Mouse (Mus musculus): ENCODE measurements at regions not wholly inside any gene's neighbourhood (a gene's known extent, or its start where the extent isn't known, plus 50 kb on each side); places are given as distances from the start of the nearest gene placed in this dataset.

DNA sequence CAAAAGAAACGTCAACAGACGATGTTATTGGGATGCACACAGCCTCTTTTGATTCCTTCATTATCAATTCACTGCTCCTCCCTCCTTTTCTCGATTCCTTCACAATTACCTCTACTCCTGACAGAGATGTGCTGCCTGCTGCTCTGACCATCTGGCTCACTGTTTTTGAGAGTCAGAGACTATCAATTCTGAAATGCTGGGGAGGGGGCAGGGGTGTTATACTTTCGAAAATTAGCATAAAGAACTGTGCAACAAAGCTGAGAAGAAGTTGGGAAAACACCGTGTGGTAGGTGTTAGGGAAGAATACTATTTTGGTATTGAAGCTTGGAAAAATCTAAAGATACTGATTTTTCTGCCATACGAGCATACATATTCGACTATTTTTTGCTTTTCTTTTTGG lies 96.4 kb downstream of the Nedd1 start:
- DNase-seq (ENCODE audit: extremely low read depth, low read depth, low spot score): no peak

GRCm38 (mm10) chr10:92615684-92616379 lies 106.4 kb downstream of the Nedd1 start:
- DNase-seq (ENCODE audit: extremely low read depth, low read depth, low spot score): no peak

DNA sequence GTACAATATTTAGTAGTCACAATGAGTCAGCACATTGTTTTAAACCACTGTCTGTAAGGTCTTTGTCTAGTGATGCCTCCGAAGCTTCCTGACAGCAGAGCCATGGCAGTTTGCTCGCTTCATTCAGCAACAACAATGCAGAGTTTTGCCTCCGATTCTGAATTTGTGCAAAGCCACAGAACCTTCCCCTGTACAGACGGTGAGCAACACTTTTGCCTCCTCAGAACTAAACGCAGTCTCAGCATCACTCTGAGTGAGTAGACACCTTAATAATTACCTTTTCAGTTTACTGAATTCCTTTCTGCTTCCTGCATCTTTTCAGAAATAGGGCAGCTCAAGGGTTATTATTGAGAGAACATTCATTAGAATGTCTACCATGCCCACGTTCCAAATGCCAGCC lies 107.9 kb downstream of the Nedd1 start:
- DNase-seq (ENCODE audit: extremely low read depth, low read depth, low spot score): no peak

DNA sequence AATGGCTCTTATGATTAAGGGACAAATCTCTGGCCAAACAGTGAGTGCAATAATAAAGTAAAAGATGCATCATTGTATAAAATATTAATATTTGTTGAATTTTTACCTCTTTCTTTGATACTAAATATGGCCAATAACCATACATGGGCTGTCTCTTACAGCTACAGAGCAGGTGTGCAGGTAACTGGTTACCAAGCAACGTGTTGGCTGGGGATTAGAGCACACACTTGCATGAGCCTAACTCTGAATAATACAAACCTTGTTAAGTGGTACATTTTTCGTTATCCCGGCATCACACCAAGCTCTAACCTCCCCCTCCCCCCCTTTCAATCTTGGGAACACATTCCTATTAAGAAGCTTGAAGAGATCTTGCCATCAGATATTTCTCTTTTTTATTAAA lies 111.2 kb downstream of the Nedd1 start:
- DNase-seq (ENCODE audit: extremely low read depth, low read depth, low spot score): no peak

DNA sequence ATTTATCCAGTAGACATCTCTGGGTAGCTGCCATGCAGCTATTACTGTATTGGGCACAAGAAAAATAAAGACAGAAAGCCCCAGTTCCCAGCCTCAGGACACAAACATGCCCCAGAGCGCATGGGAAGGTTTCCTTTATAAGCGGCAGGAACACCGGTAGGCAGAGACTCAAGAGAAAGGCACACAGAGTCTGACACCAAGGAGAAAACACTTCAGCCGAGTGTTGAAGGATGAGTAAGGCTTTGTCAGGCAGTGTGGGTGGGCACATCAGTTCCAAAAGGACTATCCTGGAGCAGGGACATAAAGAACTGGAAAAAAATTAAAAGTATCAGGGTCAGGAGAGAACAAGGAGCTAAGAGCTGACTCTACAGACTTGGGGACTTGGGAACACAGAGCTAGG lies 115.5 kb downstream of the Nedd1 start:
- no peak for DNase-seq (ENCODE audit: extremely low read depth, low read depth, low spot score)

GRCm38 (mm10) chr10:92605646-92606045 lies 116.6 kb downstream of the Nedd1 start:
- DNase-seq (ENCODE audit: extremely low read depth, low read depth, low spot score): no peak

- DNase-seq (ENCODE audit: extremely low read depth, low read depth, low spot score): no peak
Measured at GRCm38 (mm10) chr10:92600116-92600515, 122.1 kb downstream of the Nedd1 start.

- no peak for DNase-seq (ENCODE audit: extremely low read depth, low read depth, low spot score)
Measured at GRCm38 (mm10) chr10:92595496-92596355, 126.5 kb downstream of the Nedd1 start.

- no peak for DNase-seq (ENCODE audit: extremely low read depth, low read depth, low spot score)
Measured at GRCm38 (mm10) chr10:92593947-92594460, 128.2 kb downstream of the Nedd1 start.

DNA sequence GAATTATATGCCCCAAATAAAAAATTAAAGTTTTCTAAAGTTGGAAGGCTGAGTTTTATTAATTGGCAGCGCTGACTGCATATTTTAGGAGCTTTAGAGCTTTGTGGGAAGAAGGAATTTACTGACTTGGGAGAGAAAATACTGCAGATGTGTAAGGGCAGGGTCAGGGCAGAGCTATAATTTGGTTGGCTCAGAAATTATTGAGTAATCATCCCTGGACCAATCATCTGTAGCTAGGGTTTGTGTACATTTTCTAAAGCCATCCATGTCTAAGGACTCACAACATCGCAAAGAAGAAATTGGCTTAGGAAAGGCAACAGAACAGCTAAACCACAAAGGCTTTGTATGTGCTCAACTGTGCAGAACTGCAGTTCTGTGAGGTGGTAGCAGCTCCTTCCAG lies 143.3 kb downstream of the Nedd1 start:
- DNase-seq (ENCODE audit: extremely low read depth, low read depth, low spot score): no peak

GRCm38 (mm10) chr10:92570496-92570895 lies 151.7 kb downstream of the Nedd1 start:
- no peak for DNase-seq (ENCODE audit: extremely low read depth, low read depth, low spot score)

- DNase-seq (ENCODE audit: extremely low read depth, low read depth, low spot score): no peak
Measured at GRCm38 (mm10) chr10:92557463-92557862, 164.8 kb downstream of the Nedd1 start.

DNA sequence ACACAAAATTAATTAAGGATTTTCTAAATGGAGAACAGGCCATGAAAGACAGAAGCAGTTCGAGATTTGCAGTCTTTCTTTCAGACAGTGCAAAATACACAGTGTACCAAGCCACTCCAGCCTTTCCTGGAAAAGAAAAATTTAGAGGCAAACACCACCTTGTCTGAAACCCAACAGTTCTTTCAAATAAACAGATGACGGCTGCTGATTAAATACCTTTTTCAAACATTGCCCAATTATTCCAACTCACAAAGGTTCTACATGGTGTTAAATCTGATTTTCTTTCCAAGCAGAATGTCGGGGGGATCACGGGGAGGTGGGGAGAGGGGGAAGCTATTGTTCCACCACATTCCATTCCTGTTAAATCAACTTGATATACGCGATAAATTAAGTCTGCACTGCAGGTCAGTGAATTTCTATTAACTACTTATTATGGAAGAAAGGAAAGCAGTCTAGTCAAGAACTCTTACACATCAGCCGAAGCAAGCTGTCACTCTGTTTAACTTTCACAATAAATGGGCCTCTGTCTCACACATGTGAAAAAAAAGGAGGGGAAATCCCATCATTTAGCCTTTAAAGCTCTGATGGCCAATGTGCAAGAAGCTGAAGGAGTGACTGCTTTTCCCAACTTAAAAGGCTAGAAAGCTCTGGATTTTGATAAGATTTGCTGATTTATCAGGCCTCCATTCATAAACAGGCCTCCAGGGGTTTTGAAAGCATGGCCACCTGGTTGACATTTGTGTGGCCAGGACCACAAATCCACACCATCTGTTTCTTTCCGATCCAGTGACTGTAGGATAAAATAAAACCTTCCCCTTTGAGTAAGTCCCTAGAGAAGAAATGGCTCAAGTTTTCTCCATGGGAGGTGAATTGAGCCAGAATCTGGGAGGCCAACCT lies 165.4 kb downstream of the Nedd1 start:
- no peak for DNase-seq (ENCODE audit: extremely low read depth, low read depth, low spot score)

GRCm38 (mm10) chr10:92555727-92556525 lies 166.3 kb downstream of the Nedd1 start:
- DNase-seq (ENCODE audit: extremely low read depth, low read depth, low spot score): no peak

DNA sequence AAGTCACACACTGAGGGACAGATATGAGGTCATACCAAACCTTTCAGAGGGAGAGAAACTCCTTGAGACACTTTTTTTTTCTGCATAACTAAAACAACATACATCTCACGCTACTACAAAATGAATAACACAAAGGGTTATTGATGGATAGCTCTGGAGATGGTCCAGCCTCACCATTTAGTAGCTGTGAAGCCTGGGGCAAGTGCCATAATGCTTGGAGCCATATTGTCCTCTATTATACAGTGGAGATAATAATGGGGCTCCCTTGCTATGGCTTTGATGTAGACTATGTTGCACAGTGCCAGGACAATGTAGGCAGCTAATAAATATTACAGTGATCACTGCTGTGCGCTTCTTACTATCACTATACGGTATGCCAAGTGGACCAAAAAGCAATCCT lies 168.3 kb downstream of the Nedd1 start:
- no peak for DNase-seq (ENCODE audit: extremely low read depth, low read depth, low spot score)

DNA sequence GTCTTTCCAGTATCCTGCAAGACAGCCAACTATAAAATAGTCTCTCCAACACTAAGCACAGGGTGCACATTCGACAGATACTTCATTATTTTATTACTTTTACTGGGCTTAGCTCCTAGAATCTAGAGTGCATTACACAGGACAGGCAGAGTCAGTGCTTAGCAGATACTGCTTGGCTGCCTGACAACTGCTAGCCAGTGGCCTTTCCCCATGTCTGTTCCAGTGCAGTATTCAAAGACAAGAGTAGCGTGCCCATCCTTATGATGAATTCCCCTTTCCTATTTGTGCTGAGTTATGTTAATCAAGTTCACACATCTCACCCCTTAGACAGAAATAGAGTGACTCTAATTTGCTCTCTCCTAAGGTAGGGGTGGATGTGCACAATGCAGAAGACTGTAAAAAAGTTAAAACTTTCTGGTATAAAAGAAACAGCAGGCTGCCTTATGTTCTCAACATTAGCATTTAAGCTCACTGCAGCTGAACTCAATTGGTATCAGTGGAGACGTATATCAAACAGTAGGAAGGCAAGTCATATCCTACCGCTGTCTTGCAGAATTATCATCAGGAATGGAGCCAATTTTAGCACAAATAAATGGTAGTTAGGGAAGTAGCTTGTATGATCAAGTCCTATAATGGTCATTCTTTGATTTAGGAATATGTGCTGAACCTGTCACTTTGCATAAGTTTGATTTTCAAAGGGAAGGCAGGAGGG lies 173.2 kb downstream of the Nedd1 start:
- DNase-seq (ENCODE audit: extremely low read depth, low read depth, low spot score): no peak

GRCm38 (mm10) chr10:92538433-92538832 lies 183.8 kb downstream of the Nedd1 start:
- no peak for DNase-seq (ENCODE audit: extremely low read depth, low read depth, low spot score)

DNA sequence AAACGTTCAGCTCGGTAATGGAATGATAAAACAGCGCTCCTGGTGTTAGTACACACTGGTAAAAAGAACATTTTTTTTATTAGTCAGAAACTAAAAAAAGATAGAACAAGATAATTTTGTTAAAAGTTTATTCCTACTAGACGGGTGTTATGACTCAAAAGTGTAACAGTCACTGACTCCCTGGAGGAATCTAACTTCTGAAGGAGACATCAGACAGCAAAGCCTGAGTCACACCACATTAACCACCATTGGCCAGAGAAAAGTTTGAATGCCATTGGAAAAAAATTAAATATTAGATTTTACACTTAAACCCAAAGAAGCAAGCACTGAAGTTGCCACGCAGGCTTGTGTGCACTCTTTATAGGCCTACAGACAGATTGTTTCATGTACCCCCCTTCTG lies 205.3 kb downstream of the Nedd1 start:
- DNase-seq (ENCODE audit: extremely low read depth, low read depth, low spot score): no peak

DNA sequence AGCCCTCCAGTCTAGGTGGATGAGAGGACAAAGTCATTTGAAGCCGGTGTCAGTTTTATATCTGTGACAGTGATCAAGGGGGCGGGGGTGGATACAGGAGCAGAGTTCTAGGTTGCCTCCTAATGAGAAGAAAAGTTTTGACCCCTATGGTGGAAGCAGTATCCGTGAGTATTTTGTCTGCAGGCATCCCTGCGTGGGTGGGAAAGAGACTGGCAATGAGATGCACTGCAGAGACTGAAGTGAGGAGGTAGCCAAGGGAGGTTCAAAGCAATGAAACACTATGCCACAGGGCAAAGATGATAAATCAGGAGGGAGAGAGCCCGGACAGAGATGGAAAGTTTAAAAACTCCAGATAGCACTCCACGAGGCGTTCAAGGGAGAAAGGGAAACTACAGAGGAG lies 210.5 kb downstream of the Nedd1 start:
- DNase-seq (ENCODE audit: extremely low read depth, low read depth, low spot score): no peak

- DNase-seq (ENCODE audit: extremely low read depth, low read depth, low spot score): no peak
Measured at GRCm38 (mm10) chr10:92510677-92511076, 211.5 kb downstream of the Nedd1 start.
